Mouse (Mus musculus) G1E (cell line): ENCODE results near the gene Gm11985.

Experiments used
- CTCF ChIP-seq: IDR thresholded peaks from 2 replicates; pipeline ENCODE4 v1.5.1; 2012; ENCODE audit warnings: low read depth, low read length, inconsistent platforms, mixed read lengths
- GATA1 ChIP-seq: IDR thresholded peaks from 2 replicates; pipeline ENCODE4 v1.6.1; 2012; ENCODE audit warnings: borderline replicate concordance, low read length, inconsistent platforms, mixed read lengths
- POLR2AphosphoS5 ChIP-seq: IDR thresholded peaks from 2 replicates; pipeline ENCODE4 v1.6.1; 2012; ENCODE audit warnings: low read depth, low read length, inconsistent platforms; ENCODE audit not compliant: insufficient replicate concordance
- TAL1 ChIP-seq: conservative IDR thresholded peaks from 2 replicates; pipeline ENCODE4 v1.6.1; 2012; ENCODE audit warnings: low read depth, low read length, inconsistent platforms, mixed read lengths

DNA sequence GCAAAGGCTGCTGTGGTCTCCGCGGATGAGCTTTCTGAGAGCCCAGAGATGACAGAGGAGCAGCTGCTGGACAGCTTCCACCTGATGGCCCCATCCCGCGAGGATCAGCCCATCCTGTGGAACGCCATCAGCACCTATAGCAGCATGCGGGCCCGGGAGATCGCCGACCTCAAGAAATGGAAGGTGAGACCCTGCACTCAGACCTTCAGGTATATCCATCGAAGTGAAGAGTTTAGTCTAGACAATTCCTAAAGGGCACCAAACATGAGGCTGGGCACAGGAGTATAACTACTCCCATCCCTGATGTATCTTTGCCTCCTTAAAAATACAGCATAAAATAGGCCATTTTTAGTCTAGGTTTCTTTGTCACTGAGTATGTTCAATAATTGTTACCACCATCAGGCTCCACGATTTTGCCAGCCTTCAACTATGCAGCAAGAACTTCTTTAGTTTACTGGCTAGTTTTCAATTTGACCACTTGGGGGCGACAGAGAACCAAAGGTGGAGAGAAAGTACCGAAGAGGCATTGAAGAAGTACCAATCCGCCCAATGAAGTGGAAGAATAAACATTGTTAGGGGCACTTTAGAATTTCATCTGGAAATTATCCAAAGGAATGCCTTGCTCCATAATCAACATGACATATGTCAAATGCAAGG lies 11.5 kb upstream of the Gm11985 start:
- TF ChIP-seq CTCF (no peak; the same call in 1 of the 2 replicates), POLR2AphosphoS5 (no peak), GATA1 (no peak), TAL1 (no peak)
